8 mouse cellular contexts compared by ENCODE assay signal in the genomic region with DNA sequence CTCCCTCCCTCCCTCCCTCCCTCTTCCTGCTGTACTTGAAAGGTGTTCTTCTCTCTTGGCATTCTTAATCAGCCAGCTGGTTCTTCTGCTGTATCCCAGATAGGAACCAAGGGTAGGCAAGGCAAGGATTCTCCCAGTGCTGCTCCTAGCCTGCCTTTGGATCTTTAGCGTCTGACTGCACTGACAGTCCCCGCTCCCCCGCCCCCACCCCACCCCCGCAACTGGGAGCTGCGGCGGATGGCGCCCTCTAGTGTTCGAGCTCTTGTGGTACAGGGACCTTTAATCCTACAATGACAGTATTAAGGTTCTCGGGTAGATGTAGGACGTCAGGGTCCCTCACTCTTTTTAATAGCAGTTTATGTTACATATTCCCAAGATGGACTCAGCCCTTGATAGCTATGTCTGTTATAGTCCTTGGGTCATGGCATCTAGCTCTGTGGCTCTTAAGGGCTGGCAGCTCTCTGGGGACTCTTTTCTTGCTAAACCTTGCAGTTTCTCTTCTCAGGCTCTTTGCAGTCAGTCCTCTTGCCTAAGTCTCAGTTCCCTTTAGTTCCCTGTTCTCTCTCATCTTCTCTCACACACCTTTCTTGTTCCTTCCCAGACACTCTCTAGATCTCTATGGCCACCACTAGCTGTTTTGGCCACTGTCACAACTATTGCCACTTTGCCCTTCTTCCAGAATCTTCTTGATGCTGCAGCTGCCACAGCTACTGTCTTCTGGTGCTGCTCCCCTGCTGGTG.
DNase-seq lines count a peak whose midpoint lies in the region; ATAC-seq lines count a peak whose summit lies in the region.

No protein-coding gene starts in this region.

- DNase-seq in 3T3-L1 (ENCODE audit: low read depth, low spot score) (peak; percentile 46), adipocyte (ENCODE audit: low spot score) (peak; percentile 79)
- peak; percentile 83 for DNase-seq in embryo, embryonic 11 days
- DNase-seq in heart, embryonic 10.5 days (ENCODE audit: low spot score): no peak
- peak; percentile 86 for DNase-seq in midbrain, embryonic 14.5 days

- H3K4me2 ChIP-seq in kidney, embryonic 14.5 days (replicated peaks; ENCODE audit: low read depth, low read length): no peak overlapping the region; the same call in 1 of the 2 replicates
- peak overlapping the region; percentile 39 for H3K4me2 ChIP-seq in limb, embryonic 13.5 days (replicated peaks)
- no peak overlapping the region for H3K4me2 ChIP-seq in midbrain, embryonic 14.5 days (ENCODE audit: low read length)
- H3K4me2 ChIP-seq in stomach, embryonic 16.5 days (ENCODE audit: low read depth, low read length): 0 out of 2 replicates have a peak overlapping the region, but pooled peaks have one; percentile 19

- peaks cover 22% of the 10 kb centered on the region for H3K4me1 ChIP-seq in heart, embryonic 10.5 days
- 0 out of 2 replicates have a peak, but pooled peaks cover 13% of the 10 kb centered on the region for H3K4me1 ChIP-seq in kidney, embryonic 14.5 days (ENCODE audit: control insufficient read depth, insufficient read depth, low read length)
- peaks cover 28% of the 10 kb centered on the region for H3K4me1 ChIP-seq in limb, embryonic 13.5 days
- H3K4me1 ChIP-seq in midbrain, embryonic 14.5 days (ENCODE audit: control insufficient read depth, insufficient read depth, low read length): peaks cover 19% of the 10 kb centered on the region
- H3K4me1 ChIP-seq in stomach, embryonic 16.5 days (ENCODE audit: control insufficient read depth, insufficient read depth, low read length): peaks cover 16% of the 10 kb centered on the region

- H3K27me3 ChIP-seq in heart, embryonic 10.5 days (ENCODE audit: insufficient read depth, poor library complexity, severe bottlenecking): peaks cover 19% of the 10 kb centered on the region
- peaks cover 5% of the 10 kb centered on the region; the same call in 1 of the 2 replicates for H3K27me3 ChIP-seq in kidney, embryonic 14.5 days (ENCODE audit: control insufficient read depth, insufficient read depth, low read length)
- peaks cover 23% of the 10 kb centered on the region for H3K27me3 ChIP-seq in limb, embryonic 13.5 days
- no peaks in the 10 kb centered on the region for H3K27me3 ChIP-seq in midbrain, embryonic 14.5 days (ENCODE audit: control insufficient read depth, insufficient read depth, low read length)
- H3K27me3 ChIP-seq in stomach, embryonic 16.5 days (ENCODE audit: control insufficient read depth, insufficient read depth, low read length): no peaks in the 10 kb centered on the region

- H3K4me3 ChIP-seq in heart, embryonic 10.5 days: peak overlapping the region; percentile 28; the same call in 1 of the 2 replicates
- H3K4me3 ChIP-seq in kidney, embryonic 14.5 days (ENCODE audit: low read length): no peak overlapping the region
- H3K4me3 ChIP-seq in limb, embryonic 13.5 days: no peak overlapping the region
- H3K4me3 ChIP-seq in midbrain, embryonic 14.5 days (replicated peaks; ENCODE audit: low read depth, low read length): no peak overlapping the region
- H3K4me3 ChIP-seq in stomach, embryonic 16.5 days (replicated peaks; ENCODE audit: low read length): no peak overlapping the region

- H3K36me3 ChIP-seq in heart, embryonic 10.5 days: no peaks in the 10 kb centered on the region
- H3K36me3 ChIP-seq in kidney, embryonic 14.5 days (ENCODE audit: control insufficient read depth, insufficient read depth, low read length): no peaks in the 10 kb centered on the region
- no peaks in the 10 kb centered on the region for H3K36me3 ChIP-seq in limb, embryonic 13.5 days
- no peaks in the 10 kb centered on the region for H3K36me3 ChIP-seq in midbrain, embryonic 14.5 days (ENCODE audit: control insufficient read depth, insufficient read depth, low read length)
- no peaks in the 10 kb centered on the region for H3K36me3 ChIP-seq in stomach, embryonic 16.5 days (ENCODE audit: control insufficient read depth, insufficient read depth, low read length)

- peak; percentile 37; the same call in 1 of the 2 replicates for ATAC-seq in kidney, embryonic 14.5 days (ENCODE audit: low FRiP score, low TSS enrichment)
- ATAC-seq in limb, embryonic 13.5 days (ENCODE audit: low FRiP score, low read depth): peak; percentile 20; the same call in 1 of the 2 replicates
- ATAC-seq in midbrain, embryonic 14.5 days (ENCODE audit: low FRiP score, low TSS enrichment): peak; percentile 55; the same call in 1 of the 2 replicates
- ATAC-seq in stomach, embryonic 16.5 days (ENCODE audit: insufficient read depth, low FRiP score): no peak

- no peaks in the 10 kb centered on the region for H3K9me3 ChIP-seq in heart, embryonic 10.5 days
- no peaks in the 10 kb centered on the region for H3K9me3 ChIP-seq in kidney, embryonic 14.5 days (ENCODE audit: control insufficient read depth, low read length)
- H3K9me3 ChIP-seq in limb, embryonic 13.5 days: no peaks in the 10 kb centered on the region
- no peaks in the 10 kb centered on the region for H3K9me3 ChIP-seq in midbrain, embryonic 14.5 days (ENCODE audit: control insufficient read depth, low read length)
- no peaks in the 10 kb centered on the region for H3K9me3 ChIP-seq in stomach, embryonic 16.5 days (replicated peaks; ENCODE audit: control insufficient read depth, low read length)

- no peak overlapping the region for H3K9ac ChIP-seq in kidney, embryonic 14.5 days (ENCODE audit: low read depth, low read length)
- no peak overlapping the region for H3K9ac ChIP-seq in limb, embryonic 13.5 days
- H3K9ac ChIP-seq in midbrain, embryonic 14.5 days (replicated peaks; ENCODE audit: low read length): no peak overlapping the region
- H3K9ac ChIP-seq in stomach, embryonic 16.5 days (ENCODE audit: low read length): no peak overlapping the region

- WGBS in heart, embryonic 10.5 days: 4% methylated on average over 10 of the region's 10 CpGs
- 2% methylated on average over 10 of the region's 10 CpGs for WGBS in kidney, embryonic 14.5 days
- 3% methylated on average over 10 of the region's 10 CpGs for whole genome bisulfite sequencing in limb, embryonic 13.5 days
- 1% methylated on average over 10 of the region's 10 CpGs for WGBS in midbrain, embryonic 14.5 days
- WGBS in stomach, embryonic 16.5 days: 2% methylated on average over 10 of the region's 10 CpGs

- no peak overlapping the region for H3K27ac ChIP-seq in heart, embryonic 10.5 days
- no peak overlapping the region for H3K27ac ChIP-seq in kidney, embryonic 14.5 days (ENCODE audit: low read depth, low read length)
- H3K27ac ChIP-seq in limb, embryonic 13.5 days: no peak overlapping the region
- no peak overlapping the region for H3K27ac ChIP-seq in midbrain, embryonic 14.5 days (replicated peaks; ENCODE audit: low read depth, low read length)
- H3K27ac ChIP-seq in stomach, embryonic 16.5 days (ENCODE audit: low read length): no peak overlapping the region

Comparison
In these comparisons a context has a peak if more than half of its experiments do, and no peak if none do; other contexts are left out.
1. H3K4me2 ChIP-seq: peak in limb, embryonic 13.5 days (single experiment) and stomach, embryonic 16.5 days (single experiment); none in kidney, embryonic 14.5 days (single experiment) and midbrain, embryonic 14.5 days (single experiment).